Mouse (Mus musculus) heart, embryonic 14.5 days (tissue): ENCODE measurements around the gene Kdm1a. TPM values are rescaled to one million over a fixed set of nuclear protein-coding genes. Genes with fewer than 3 reads are reported as not detected.
A peak's percentile ranks its signal among the peaks of the same experiment; 100 is the strongest.

Experiments used
- ATAC-seq: fragments of 200-750 bp; cut with Nextera tagmentation; 2 replicates; pipeline ENCODE4 v1.8.0; 2017; ENCODE audit warnings: low read depth, moderate TSS enrichment; ENCODE audit not compliant: insufficient number of reproducible peaks, insufficient read depth, low FRiP score
- H3K27ac ChIP-seq, 2 experiments: fragments of 200-500 bp in 1 of 2; fragments of 300-500 bp in 1 of 2; sonication (generic) in 1 of 2; replicated peaks in 1 of 2; 2 replicates each; pipeline ENCODE4 v1.5.1; 2012 to 2014; ENCODE audit warnings: low read depth in 2 of 2, low read length in 2 of 2, control low read depth in 1 of 2, mild to moderate bottlenecking in 1 of 2, mixed read lengths in 1 of 2; ENCODE audit not compliant: control insufficient read depth in 1 of 2, insufficient read depth in 1 of 2
- H3K27me3 ChIP-seq: fragments of 300-500 bp; sonication (generic); 2 replicates; pipeline ENCODE4 v1.6.1; 2014; ENCODE audit warnings: mild to moderate bottlenecking, low read length, control low read depth; ENCODE audit not compliant: control insufficient read depth, insufficient read depth
- H3K36me3 ChIP-seq: fragments of 300-500 bp; sonication (generic); 2 replicates; pipeline ENCODE4 v1.6.1; 2014; ENCODE audit warnings: mild to moderate bottlenecking, control low read depth, low read length, mixed read lengths; ENCODE audit not compliant: control insufficient read depth, insufficient read depth
- H3K4me1 ChIP-seq, 2 experiments: fragments of 200-500 bp in 1 of 2; fragments of 300-500 bp in 1 of 2; sonication (generic) in 1 of 2; 2 replicates each; pipeline ENCODE4 v1.6.1; 2012 to 2014; ENCODE audit warnings: low read length in 2 of 2, control low read depth in 1 of 2, mixed read lengths in 1 of 2; ENCODE audit not compliant: control insufficient read depth in 2 of 2, insufficient read depth in 2 of 2
- H3K4me2 ChIP-seq: fragments of 300-500 bp; sonication (generic); 2 replicates; pipeline ENCODE4 v1.6.1; 2014; ENCODE audit warnings: mild to moderate bottlenecking, low read length
- H3K4me3 ChIP-seq, 2 experiments: fragments of 200-500 bp in 1 of 2; fragments of 300-500 bp in 1 of 2; sonication (generic) in 1 of 2; 2 replicates each; pipeline ENCODE4 v1.5.1; 2012 to 2014; ENCODE audit warnings: low read length in 2 of 2, mild to moderate bottlenecking in 2 of 2, control low read depth in 1 of 2, low read depth in 1 of 2, moderate library complexity in 1 of 2; ENCODE audit not compliant: control insufficient read depth in 1 of 2, insufficient read depth in 1 of 2
- H3K9ac ChIP-seq: fragments of 300-500 bp; sonication (generic); 2 replicates; pipeline ENCODE4 v1.6.1; 2014; ENCODE audit warnings: mild to moderate bottlenecking, low read length
- H3K9me3 ChIP-seq: fragments of 300-500 bp; sonication (generic); 2 replicates; pipeline ENCODE4 v1.6.1; 2016; ENCODE audit warnings: low read length, control low read depth; ENCODE audit not compliant: control insufficient read depth
- WGBS: fragments of 180-500 bp; shearing (Covaris S2); extraction: QIAGEN DNeasy Blood & Tissue Kit; methylation state at CpG from one replicate; pipeline ENCODE4 v1.1.7; 2014; 5-methylcytosine and 5-hydroxymethylcytosine counted together
- polyA plus RNA-seq: library from polyadenylated mRNA; unstranded; fragments of >200 nt; fragmentation: Nextera tagmentation; extraction: Ambion mirVana; gene quantifications from 2 replicates; pipeline ENCODE4 v1.2.1, GENCODE M21; 2014

Gene Kdm1a
- polyA plus RNA-seq, 1 experiment from 2014 or later: 45.9 TPM

GRCm38 (mm10) chr4:136524309-136524708 is 78.2 kb downstream of the Kdm1a start:
- peaks cover 20% of the 10 kb centered on the region for H3K36me3 ChIP-seq
- no peak overlapping the region for H3K27ac ChIP-seq
- no peaks in the 10 kb centered on the region for H3K27me3 ChIP-seq
- 81% methylated on average over 2 of the region's 2 CpGs for WGBS
- no peak overlapping the region for H3K9ac ChIP-seq
- no peaks in the 10 kb centered on the region for H3K4me1 ChIP-seq
- no peak for ATAC-seq
- H3K4me2 ChIP-seq: no peak overlapping the region
- H3K9me3 ChIP-seq: no peaks in the 10 kb centered on the region
- H3K4me3 ChIP-seq: no peak overlapping the region

GRCm38 (mm10) chr4:136521898-136522297 is 80.6 kb downstream of the Kdm1a start:
- 82% methylated on average over 5 of the region's 5 CpGs for WGBS
- H3K36me3 ChIP-seq: peaks cover 17% of the 10 kb centered on the region
- ATAC-seq: no peak
- H3K4me3 ChIP-seq: no peak overlapping the region
- no peaks in the 10 kb centered on the region for H3K9me3 ChIP-seq
- no peaks in the 10 kb centered on the region for H3K4me1 ChIP-seq
- H3K27ac ChIP-seq: no peak overlapping the region; a peak in 1 of 4 replicates
- H3K9ac ChIP-seq: no peak overlapping the region
- H3K4me2 ChIP-seq: no peak overlapping the region
- H3K27me3 ChIP-seq: no peaks in the 10 kb centered on the region

GRCm38 (mm10) chr4:136519866-136520265 is 82.7 kb downstream of the Kdm1a start:
- Histone ChIP-seq H3K27me3 (no peaks in the 10 kb centered on the region), H3K27ac (no peak overlapping the region), H3K9me3 (no peaks in the 10 kb centered on the region), H3K9ac (no peak overlapping the region), H3K4me3 (no peak overlapping the region), H3K36me3 (peaks cover 17% of the 10 kb centered on the region), H3K4me1 (peaks cover 4 to 8% of the 10 kb centered on the region in 2 experiments), H3K4me2 (no peak overlapping the region)
- ATAC-seq: no peak

- Histone ChIP-seq H3K4me2 (no peak overlapping the region), H3K27ac (no peak overlapping the region), H3K4me1 (peaks cover 4 to 15% of the 10 kb centered on the region in 2 experiments), H3K36me3 (peaks cover 15% of the 10 kb centered on the region), H3K27me3 (no peaks in the 10 kb centered on the region), H3K4me3 (no peak overlapping the region), H3K9ac (no peak overlapping the region), H3K9me3 (no peaks in the 10 kb centered on the region)
- ATAC-seq: no peak
- 91% methylated on average over 2 of the region's 2 CpGs for WGBS
Observed at GRCm38 (mm10) chr4:136518576-136518975, 83.9 kb downstream of the Kdm1a start.

- Histone ChIP-seq H3K27ac (no peak overlapping the region), H3K4me1 (peaks cover 4 to 15% of the 10 kb centered on the region in 2 experiments), H3K9me3 (no peaks in the 10 kb centered on the region), H3K4me2 (no peak overlapping the region), H3K27me3 (no peaks in the 10 kb centered on the region), H3K4me3 (no peak overlapping the region), H3K36me3 (peaks cover 12% of the 10 kb centered on the region), H3K9ac (no peak overlapping the region)
- whole genome bisulfite sequencing: 70% methylated on average over 2 of the region's 2 CpGs
- no peak for ATAC-seq
Observed at GRCm38 (mm10) chr4:136518141-136518540, 84.4 kb downstream of the Kdm1a start.

- ATAC-seq: no peak
- no peak overlapping the region; a peak in 1 of 4 replicates for H3K27ac ChIP-seq
- H3K27me3 ChIP-seq: no peaks in the 10 kb centered on the region
- H3K9me3 ChIP-seq: no peaks in the 10 kb centered on the region
- H3K4me2 ChIP-seq: no peak overlapping the region
- H3K36me3 ChIP-seq: no peaks in the 10 kb centered on the region
- H3K4me1 ChIP-seq: peaks cover 8 to 36% of the 10 kb centered on the region in 2 experiments
- H3K4me3 ChIP-seq: no peak overlapping the region
- no peak overlapping the region for H3K9ac ChIP-seq
Observed at GRCm38 (mm10) chr4:136512905-136513304, 89.6 kb downstream of the Kdm1a start.

- WGBS: 28% methylated on average over 4 of the region's 4 CpGs
Observed at GRCm38 (mm10) chr4:136511708-136512107, 90.8 kb downstream of the Kdm1a start.

GRCm38 (mm10) chr4:136509857-136510256 is 92.7 kb downstream of the Kdm1a start:
- peaks cover 4 to 31% of the 10 kb centered on the region in 2 experiments for H3K4me1 ChIP-seq
- H3K9ac ChIP-seq: no peak overlapping the region
- no peaks in the 10 kb centered on the region for H3K27me3 ChIP-seq
- no peaks in the 10 kb centered on the region for H3K36me3 ChIP-seq
- H3K9me3 ChIP-seq: no peaks in the 10 kb centered on the region
- no peak overlapping the region for H3K4me3 ChIP-seq
- 77% methylated on average over 1 of the region's 1 CpGs for WGBS
- no peak overlapping the region for H3K4me2 ChIP-seq
- no peak for ATAC-seq
- H3K27ac ChIP-seq: no peak overlapping the region

More at GRCm38 (mm10) chr4:136511708-136512107, 90.8 kb downstream of the Kdm1a start:
- H3K9ac ChIP-seq: no peak overlapping the region
- ATAC-seq: no peak
- no peaks in the 10 kb centered on the region for H3K36me3 ChIP-seq
- H3K27me3 ChIP-seq: no peaks in the 10 kb centered on the region
- H3K4me1 ChIP-seq: peaks cover 8 to 36% of the 10 kb centered on the region in 2 experiments
- H3K27ac ChIP-seq: 0 out of 4 replicates have a peak overlapping the region, but pooled peaks have one; percentile 14 to 25
- H3K9me3 ChIP-seq: no peaks in the 10 kb centered on the region
- no peak overlapping the region for H3K4me2 ChIP-seq
- no peak overlapping the region for H3K4me3 ChIP-seq
